ENCODE assay signal across 17 mouse cellular contexts in the genomic region with DNA sequence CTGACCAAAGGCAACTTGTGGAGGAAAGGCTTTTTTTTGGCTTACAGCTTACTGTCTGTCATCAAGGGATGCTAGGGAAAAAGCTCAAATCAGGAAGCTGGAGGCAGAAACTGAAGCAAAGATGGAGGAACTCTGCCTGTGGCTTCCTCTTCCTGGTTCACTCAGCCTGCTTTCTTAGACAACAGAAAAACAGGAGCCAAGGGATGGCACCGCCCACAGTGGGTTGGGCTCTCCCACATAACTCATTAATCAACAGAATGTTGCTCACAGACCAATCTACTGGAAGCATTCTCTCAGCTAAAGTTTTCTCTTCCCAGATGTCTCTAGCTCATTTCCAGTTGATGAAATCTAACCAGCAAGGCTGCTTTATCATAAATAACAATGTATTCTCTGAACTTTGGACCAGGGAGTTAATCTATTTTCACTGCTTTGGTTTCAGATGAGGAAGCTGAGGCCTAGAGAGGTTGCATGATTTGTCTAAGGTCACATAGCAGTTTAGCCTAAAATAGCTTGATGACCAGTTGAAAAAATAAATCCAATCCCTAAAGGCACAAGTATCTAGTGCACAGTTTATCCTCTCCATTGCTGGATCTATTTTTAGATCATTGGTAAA. TPM values are rescaled to one million over a fixed set of nuclear protein-coding genes. Genes with fewer than 3 reads are reported as not detected.
DNase-seq lines count a peak whose midpoint lies in the region; ATAC-seq and TF ChIP-seq lines count a peak whose summit lies in the region.
"Had no signal": no experiment of that assay in that cellular context is flagged by ENCODE, and none has a peak within 500 bp of the region (broad histone marks: within the 10 kb centered on the region; RNA-seq: fewer than 3 reads in every experiment).

No protein-coding gene starts in this region.

- peaks cover 17% of the 10 kb centered on the region; the same call in 1 of the 2 replicates for H3K36me3 ChIP-seq in kidney, embryonic 15.5 days
- peaks cover 15% of the 10 kb centered on the region for H3K36me3 ChIP-seq in small intestine, adult 2 months (ENCODE audit: control insufficient read depth, insufficient read depth, low read length)
- H3K36me3 ChIP-seq: forebrain, embryonic 10.5 days; heart, embryonic 12.5 days; neural tube, embryonic 13.5 days had no signal

- no peaks in the 10 kb centered on the region for H3K27me3 ChIP-seq in kidney, embryonic 15.5 days
- no peaks in the 10 kb centered on the region for H3K27me3 ChIP-seq in small intestine, adult 2 months (ENCODE audit: control insufficient read depth, insufficient read depth, low read length)
- H3K27me3 ChIP-seq: embryonic facial prominence, embryonic 12.5 days; heart, embryonic 12.5 days; limb, embryonic 13.5 days; neural tube, embryonic 13.5 days; stomach, embryonic 15.5 days had no signal

- TF ChIP-seq CTCF in small intestine, adult 2 months (IDR thresholded peaks at IDR 0.05; ENCODE audit: extremely low read depth, insufficient read length, insufficient replicate concordance, low read depth, low read length) = no peak

- no peaks in the 10 kb centered on the region for H3K4me1 ChIP-seq in kidney, embryonic 15.5 days
- H3K4me1 ChIP-seq in small intestine, adult 2 months (ENCODE audit: control insufficient read depth, insufficient read depth, insufficient read length, low read length) = peaks cover 6% of the 10 kb centered on the region; the same call in 1 of the 2 replicates
- H3K4me1 ChIP-seq: neural tube, embryonic 13.5 days; stomach, embryonic 15.5 days had no signal

- DNase-seq in heart, adult 8-10 months (ENCODE audit: low spot score) = peak; percentile 11
- no peak for DNase-seq in heart, postnatal 36 days
- peak; percentile 90 for DNase-seq in adipocyte (ENCODE audit: low spot score)
- DNase-seq in right cerebral cortex, adult 2 months (ENCODE audit: low spot score in 2 of 2) = no peak
- DNase-seq: cerebellum, adult 11-12 months; heart, postnatal 4 days; thymus, postnatal 36 days had no signal

- no peak for TF ChIP-seq POLR2A in small intestine, adult 2 months (IDR thresholded peaks at IDR 0.05; ENCODE audit: low read depth, low read length)

- no peaks in the 10 kb centered on the region for H3K9me3 ChIP-seq in kidney, embryonic 15.5 days (replicated peaks)
- H3K9me3 ChIP-seq: embryonic facial prominence, embryonic 12.5 days; forebrain, embryonic 10.5 days; heart, embryonic 12.5 days; limb, embryonic 13.5 days; neural tube, embryonic 13.5 days; stomach, embryonic 15.5 days had no signal

- no peak overlapping the region for H3K4me2 ChIP-seq in kidney, embryonic 15.5 days
- H3K4me2 ChIP-seq: embryonic facial prominence, embryonic 12.5 days; heart, embryonic 12.5 days; limb, embryonic 13.5 days; neural tube, embryonic 13.5 days; stomach, embryonic 15.5 days had no signal

- WGBS in kidney, embryonic 15.5 days = 84% methylated on average over 1 of the region's 1 CpGs
- 31% methylated on average over 1 of the region's 1 CpGs for whole genome bisulfite sequencing in small intestine, adult 2 months

- ATAC-seq in kidney, embryonic 15.5 days (replicated peaks; ENCODE audit: low FRiP score) = no peak
- no peak for ATAC-seq in megakaryocyte-erythroid progenitor cell, adult 5-6 weeks (replicated peaks; ENCODE audit: low FRiP score, low TSS enrichment, poor library complexity, severe bottlenecking)

- no peak overlapping the region for H3K4me3 ChIP-seq in kidney, embryonic 15.5 days (replicated peaks)
- no peak overlapping the region for H3K4me3 ChIP-seq in small intestine, adult 2 months (ENCODE audit: low read depth, low read length)
- H3K4me3 ChIP-seq: embryonic facial prominence, embryonic 12.5 days; forebrain, embryonic 10.5 days; heart, embryonic 12.5 days; layer of hippocampus, adult 2 months; limb, embryonic 13.5 days; neural tube, embryonic 13.5 days; stomach, embryonic 15.5 days had no signal

- H3K27ac ChIP-seq in kidney, embryonic 15.5 days = peak overlapping the region; percentile 42; the same call in 1 of the 2 replicates
- peak overlapping the region; percentile 89; the same call in 1 of the 2 replicates for H3K27ac ChIP-seq in small intestine, adult 2 months (ENCODE audit: insufficient read depth, low read depth, low read length)
- H3K27ac ChIP-seq: embryonic facial prominence, embryonic 12.5 days; forebrain, embryonic 10.5 days; layer of hippocampus, adult 2 months; limb, embryonic 13.5 days; neural tube, embryonic 13.5 days; stomach, embryonic 15.5 days had no signal

- H3K9ac ChIP-seq in kidney, embryonic 15.5 days = no peak overlapping the region
- H3K9ac ChIP-seq: embryonic facial prominence, embryonic 12.5 days; heart, embryonic 12.5 days; limb, embryonic 13.5 days; neural tube, embryonic 13.5 days; stomach, embryonic 15.5 days had no signal

- intact Hi-C loops in heart, postnatal 36 days (cut with DNase I) = no loop called here

RNA-seq across cellular contexts. Expression of gene Fbxo48, which starts 43.6 kb away (rescaled TPM):
- under 1 TPM; 0.11 to 0.28 (median 0.19) TPM for total RNA-seq in heart, adult 8-10 months (2022)
- total RNA-seq in heart, postnatal 36 days (2021) = under 1 TPM; 0.16 to 0.28 TPM
- polyA plus RNA-seq in kidney, embryonic 15.5 days (2015; fragmentation: Nextera tagmentation; extraction: Ambion mirVana) = 1.3 and 1.4 TPM in 2 replicates
- 0.16 and 0.18 TPM in 2 replicates for polyA plus RNA-seq in small intestine, adult 2 months (2012; rRNA removed)
- total RNA-seq in megakaryocyte-erythroid progenitor cell, adult 5-6 weeks (2014; fragmentation: Nextera tagmentation) = 11.2 and 17.8 TPM in 2 replicates
- 10.0 and 11.0 TPM in 2 replicates for total RNA-seq in megakaryocyte-erythroid progenitor cell, adult 5-6 weeks (2017)

Comparison
In these comparisons a context has a peak if more than half of its experiments do, and no peak if none do; other contexts are left out.
1. DNase-seq: peak in heart, adult 8-10 months (single experiment) and adipocyte (single experiment); none in heart, postnatal 36 days (0 of 2) and right cerebral cortex, adult 2 months (0 of 2).
2. RNA of gene Fbxo48, which starts 43.6 kb away (total RNA-seq): 10.0 to 17.8 TPM in megakaryocyte-erythroid progenitor cell, adult 5-6 weeks; 0.16 to 0.28 TPM in heart, postnatal 36 days and 0.11 to 0.28 TPM in heart, adult 8-10 months; every median in the first group is over 4 times any median in the second.